Mouse (Mus musculus): Measurements from ENCODE around the gene Gm17482. TPM values are rescaled to one million over a fixed set of nuclear protein-coding genes. Genes with fewer than 3 reads are reported as not detected.

Gm17482 gene
- polyA plus RNA-seq (2015; fragmentation: Nextera tagmentation; extraction: Ambion mirVana): not detected in 2 replicates

DNA sequence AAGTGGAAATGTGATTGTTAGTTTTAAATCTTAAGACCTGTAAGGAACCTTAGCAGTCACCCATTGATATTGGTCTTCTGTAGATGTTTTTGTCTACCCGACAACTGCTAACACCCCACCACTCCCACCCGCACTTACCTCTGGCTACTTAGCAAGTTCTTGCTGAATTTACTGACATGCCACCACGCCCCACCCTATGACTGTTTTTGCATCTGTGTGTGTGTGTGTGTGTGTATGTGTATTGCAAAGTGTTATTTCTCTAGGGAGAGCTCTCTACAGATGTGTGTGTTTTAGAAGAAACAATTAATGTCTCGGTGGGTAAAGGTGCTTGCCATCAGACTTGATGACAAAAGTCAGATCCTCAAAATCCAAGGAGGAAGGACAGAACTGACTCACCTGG is at the start of gene Gm17482:
Gm17482 (plus strand) TSS at position 301 of the 400 bp plus-strand sequence.
- WGBS: 69% methylated on average over 4 of the region's 4 CpGs
- no peak for ATAC-seq (ENCODE audit: low FRiP score, low TSS enrichment)

DNA sequence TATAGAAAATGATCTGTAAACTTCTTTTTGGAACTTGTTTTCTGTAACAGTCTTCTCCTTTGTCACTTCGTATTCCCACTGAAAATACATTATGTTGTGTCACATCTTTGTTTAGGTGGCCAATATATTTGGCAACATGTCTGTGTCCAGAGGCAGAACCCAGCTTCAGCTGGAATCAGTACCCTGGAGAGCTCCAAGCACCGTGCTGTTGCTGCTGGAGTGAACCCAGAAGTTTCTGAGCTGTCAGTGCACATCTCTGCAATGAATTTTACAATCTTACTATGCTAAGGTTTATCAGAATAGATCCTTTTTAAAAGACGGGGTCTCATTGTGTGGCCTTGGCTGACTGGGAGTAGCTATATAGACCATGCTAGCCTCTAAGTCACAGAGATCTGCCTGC is 48.3 kb upstream of the Gm17482 start:
- TF ChIP-seq EP300 (optimal IDR thresholded peaks at IDR 0.05) (no peak), CTCF (IDR thresholded peaks at IDR 0.05; ENCODE audit: low read depth) (no peak)
- H3K4me1 ChIP-seq (replicated peaks; ENCODE audit: control insufficient read depth, insufficient read depth): no peaks in the 10 kb centered on the region
- H3K27ac ChIP-seq (replicated peaks): no peak overlapping the region
- ATAC-seq (ENCODE audit: low FRiP score, low TSS enrichment): no peak
- H3K4me2 ChIP-seq (replicated peaks; ENCODE audit: low read depth): no peak overlapping the region
- H3K27me3 ChIP-seq (ENCODE audit: control insufficient read depth, insufficient read depth, low read length): no peaks in the 10 kb centered on the region
- H3K4me3 ChIP-seq (ENCODE audit: low read depth, low read length): no peak overlapping the region
- H3K9me3 ChIP-seq (ENCODE audit: control insufficient read depth, low read length): no peaks in the 10 kb centered on the region
- 14% methylated on average over 3 of the region's 3 CpGs for WGBS
- H3K9ac ChIP-seq (ENCODE audit: low read length): no peak overlapping the region
- DNase-seq (ENCODE audit: low spot score): peak; percentile 58
- H3K36me3 ChIP-seq (ENCODE audit: control insufficient read depth, insufficient read depth, low read length): no peaks in the 10 kb centered on the region

More for the DNA sequence above, at the start of gene Gm17482:
- Histone ChIP-seq H3K4me1 (replicated peaks; ENCODE audit: control insufficient read depth, insufficient read depth) (0 out of 2 replicates have a peak, but pooled peaks cover 2% of the 10 kb centered on the region), H3K9ac (ENCODE audit: low read length) (no peak within 1 kb of the TSS), H3K27ac (replicated peaks) (no peak within 1 kb of the TSS), H3K4me2 (replicated peaks; ENCODE audit: low read depth) (no peak within 1 kb of the TSS), H3K4me3 (ENCODE audit: low read depth, low read length) (no peak within 1 kb of the TSS), H3K36me3 (ENCODE audit: control insufficient read depth, insufficient read depth, low read length) (no peaks in the 10 kb centered on the region), H3K27me3 (ENCODE audit: control insufficient read depth, insufficient read depth, low read length) (no peaks in the 10 kb centered on the region), H3K9me3 (ENCODE audit: control insufficient read depth, low read length) (no peaks in the 10 kb centered on the region)
- TF ChIP-seq CTCF (IDR thresholded peaks at IDR 0.05; ENCODE audit: low read depth): no peak
- TF ChIP-seq EP300 (optimal IDR thresholded peaks at IDR 0.05): no peak
- no peak for DNase-seq (ENCODE audit: low spot score)

DNA sequence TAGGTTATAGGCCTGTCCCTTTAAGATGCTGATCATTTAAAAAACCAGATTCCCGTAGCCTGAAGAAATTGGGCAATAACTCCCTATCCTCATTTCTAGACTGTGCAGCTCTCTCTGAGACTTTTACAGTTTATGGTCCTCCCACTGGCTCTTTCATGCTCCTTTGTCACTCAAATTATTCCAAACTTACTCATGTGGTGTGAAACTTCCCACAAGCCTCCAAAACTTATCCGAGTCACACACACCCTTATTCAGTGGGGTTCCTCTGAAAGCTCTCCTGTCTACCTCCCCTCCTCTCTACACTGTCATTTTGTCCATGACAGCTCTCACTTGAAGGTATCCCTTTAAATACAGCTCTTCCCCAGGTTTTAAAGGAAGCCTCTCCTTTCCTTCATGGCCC is 46.0 kb upstream of the Gm17482 start:
- Histone ChIP-seq H3K27me3 (ENCODE audit: control insufficient read depth, insufficient read depth, low read length) (no peaks in the 10 kb centered on the region), H3K4me3 (ENCODE audit: low read depth, low read length) (no peak overlapping the region), H3K27ac (replicated peaks) (no peak overlapping the region), H3K36me3 (ENCODE audit: control insufficient read depth, insufficient read depth, low read length) (no peaks in the 10 kb centered on the region), H3K4me2 (replicated peaks; ENCODE audit: low read depth) (no peak overlapping the region), H3K9ac (ENCODE audit: low read length) (no peak overlapping the region), H3K9me3 (ENCODE audit: control insufficient read depth, low read length) (no peaks in the 10 kb centered on the region), H3K4me1 (replicated peaks; ENCODE audit: control insufficient read depth, insufficient read depth) (no peaks in the 10 kb centered on the region)
- DNase-seq (ENCODE audit: low spot score) (no peak), ATAC-seq (ENCODE audit: low FRiP score, low TSS enrichment) (no peak)
- TF ChIP-seq CTCF (IDR thresholded peaks at IDR 0.05; ENCODE audit: low read depth) (no peak), EP300 (optimal IDR thresholded peaks at IDR 0.05) (no peak)
- WGBS: 89% methylated on average over 2 of the region's 2 CpGs

DNA sequence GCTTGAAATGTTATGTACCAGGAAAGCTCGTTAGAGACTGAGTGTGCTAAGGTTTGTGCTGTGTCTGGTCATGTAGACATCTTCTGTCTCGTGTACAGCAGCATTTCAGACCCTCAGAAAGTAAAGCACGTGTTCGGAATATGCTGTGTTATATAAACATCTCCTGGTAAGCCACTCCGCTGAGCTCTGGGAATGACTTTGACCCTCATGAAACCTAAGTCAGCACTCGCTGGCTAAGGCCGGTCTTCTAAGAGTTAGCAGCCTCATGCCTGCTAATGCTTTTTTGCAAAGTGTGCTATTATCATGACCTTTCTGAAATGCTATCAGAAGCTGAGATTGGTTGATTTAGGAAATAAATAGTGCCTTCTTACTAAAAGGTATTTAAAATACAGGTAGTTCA is 36.0 kb upstream of the Gm17482 start:
- no peaks in the 10 kb centered on the region for H3K27me3 ChIP-seq (ENCODE audit: control insufficient read depth, insufficient read depth, low read length)
- TF ChIP-seq EP300 (optimal IDR thresholded peaks at IDR 0.05) (no peak), CTCF (IDR thresholded peaks at IDR 0.05; ENCODE audit: low read depth) (no peak)
- no peaks in the 10 kb centered on the region for H3K9me3 ChIP-seq (ENCODE audit: control insufficient read depth, low read length)
- no peaks in the 10 kb centered on the region for H3K4me1 ChIP-seq (replicated peaks; ENCODE audit: control insufficient read depth, insufficient read depth)
- H3K36me3 ChIP-seq (ENCODE audit: control insufficient read depth, insufficient read depth, low read length): no peaks in the 10 kb centered on the region
- H3K9ac ChIP-seq (ENCODE audit: low read length): no peak overlapping the region
- WGBS: 44% methylated on average over 7 of the region's 7 CpGs
- no peak for DNase-seq (ENCODE audit: low spot score)
- no peak overlapping the region for H3K27ac ChIP-seq (replicated peaks)
- H3K4me3 ChIP-seq (ENCODE audit: low read depth, low read length): no peak overlapping the region
- H3K4me2 ChIP-seq (replicated peaks; ENCODE audit: low read depth): no peak overlapping the region
- ATAC-seq (ENCODE audit: low FRiP score, low TSS enrichment): no peak

DNA sequence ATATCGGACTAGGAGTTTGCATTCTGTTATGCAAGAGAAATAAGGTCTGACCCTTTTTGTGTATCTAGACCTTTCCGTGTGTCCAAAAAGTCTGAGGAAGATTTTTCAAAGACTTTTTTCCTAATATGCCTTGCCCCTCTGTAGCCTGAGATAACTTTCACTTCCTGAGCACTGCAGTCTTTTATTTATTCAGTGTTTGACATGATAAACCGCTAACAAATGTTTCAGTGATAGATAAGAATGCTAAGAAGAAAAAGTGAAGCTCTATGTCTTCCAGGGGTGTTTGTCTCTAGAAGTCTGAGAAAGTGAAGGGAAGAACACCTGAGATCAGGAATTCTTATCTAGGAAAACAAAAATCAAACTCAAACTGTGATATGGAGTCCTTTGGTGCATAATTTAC is 26.4 kb upstream of the Gm17482 start:
- Histone ChIP-seq H3K27ac (replicated peaks) (no peak overlapping the region), H3K9ac (ENCODE audit: low read length) (no peak overlapping the region), H3K4me3 (ENCODE audit: low read depth, low read length) (no peak overlapping the region), H3K36me3 (ENCODE audit: control insufficient read depth, insufficient read depth, low read length) (no peaks in the 10 kb centered on the region), H3K4me2 (replicated peaks; ENCODE audit: low read depth) (no peak overlapping the region), H3K9me3 (ENCODE audit: control insufficient read depth, low read length) (no peaks in the 10 kb centered on the region), H3K4me1 (replicated peaks; ENCODE audit: control insufficient read depth, insufficient read depth) (no peaks in the 10 kb centered on the region), H3K27me3 (ENCODE audit: control insufficient read depth, insufficient read depth, low read length) (no peaks in the 10 kb centered on the region)
- ATAC-seq (ENCODE audit: low FRiP score, low TSS enrichment) (no peak), DNase-seq (ENCODE audit: low spot score) (no peak)
- no peak for TF ChIP-seq EP300 (optimal IDR thresholded peaks at IDR 0.05)
- no peak for TF ChIP-seq CTCF (IDR thresholded peaks at IDR 0.05; ENCODE audit: low read depth)
- 38% methylated on average over 3 of the region's 3 CpGs for WGBS

DNA sequence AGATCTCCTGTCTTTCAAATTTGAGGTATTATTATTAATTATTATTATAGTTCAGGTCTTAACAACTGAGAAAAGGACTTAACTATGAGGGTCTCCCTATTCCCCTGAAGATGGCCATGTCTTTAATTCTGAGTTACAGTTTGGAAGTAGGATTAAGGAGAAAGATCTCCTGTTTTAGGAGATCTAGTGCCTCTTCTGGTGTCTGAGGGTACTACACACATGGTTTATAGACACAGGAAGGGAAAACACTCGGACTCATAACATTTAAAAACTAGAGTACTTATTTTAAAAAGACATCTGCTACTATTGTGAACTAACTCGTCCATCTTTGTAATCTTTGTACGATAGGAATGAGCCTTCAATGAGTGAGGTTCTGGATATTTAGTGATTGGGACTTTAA is 24.1 kb upstream of the Gm17482 start:
- no peak overlapping the region for H3K4me2 ChIP-seq (replicated peaks; ENCODE audit: low read depth)
- no peak for DNase-seq (ENCODE audit: low spot score)
- no peak overlapping the region for H3K27ac ChIP-seq (replicated peaks)
- H3K9me3 ChIP-seq (ENCODE audit: control insufficient read depth, low read length): no peaks in the 10 kb centered on the region
- no peaks in the 10 kb centered on the region for H3K36me3 ChIP-seq (ENCODE audit: control insufficient read depth, insufficient read depth, low read length)
- no peak overlapping the region for H3K9ac ChIP-seq (ENCODE audit: low read length)
- 60% methylated on average over 3 of the region's 3 CpGs for WGBS
- ATAC-seq (ENCODE audit: low FRiP score, low TSS enrichment): no peak
- TF ChIP-seq CTCF (IDR thresholded peaks at IDR 0.05; ENCODE audit: low read depth) (peak; percentile 44), EP300 (optimal IDR thresholded peaks at IDR 0.05) (no peak)
- H3K4me3 ChIP-seq (ENCODE audit: low read depth, low read length): no peak overlapping the region
- H3K4me1 ChIP-seq (replicated peaks; ENCODE audit: control insufficient read depth, insufficient read depth): no peaks in the 10 kb centered on the region
- no peaks in the 10 kb centered on the region for H3K27me3 ChIP-seq (ENCODE audit: control insufficient read depth, insufficient read depth, low read length)

Measured in stomach, postnatal 0 days (tissue).